Mouse (Mus musculus): ENCODE measurements around the gene Olfr370.

DNA sequence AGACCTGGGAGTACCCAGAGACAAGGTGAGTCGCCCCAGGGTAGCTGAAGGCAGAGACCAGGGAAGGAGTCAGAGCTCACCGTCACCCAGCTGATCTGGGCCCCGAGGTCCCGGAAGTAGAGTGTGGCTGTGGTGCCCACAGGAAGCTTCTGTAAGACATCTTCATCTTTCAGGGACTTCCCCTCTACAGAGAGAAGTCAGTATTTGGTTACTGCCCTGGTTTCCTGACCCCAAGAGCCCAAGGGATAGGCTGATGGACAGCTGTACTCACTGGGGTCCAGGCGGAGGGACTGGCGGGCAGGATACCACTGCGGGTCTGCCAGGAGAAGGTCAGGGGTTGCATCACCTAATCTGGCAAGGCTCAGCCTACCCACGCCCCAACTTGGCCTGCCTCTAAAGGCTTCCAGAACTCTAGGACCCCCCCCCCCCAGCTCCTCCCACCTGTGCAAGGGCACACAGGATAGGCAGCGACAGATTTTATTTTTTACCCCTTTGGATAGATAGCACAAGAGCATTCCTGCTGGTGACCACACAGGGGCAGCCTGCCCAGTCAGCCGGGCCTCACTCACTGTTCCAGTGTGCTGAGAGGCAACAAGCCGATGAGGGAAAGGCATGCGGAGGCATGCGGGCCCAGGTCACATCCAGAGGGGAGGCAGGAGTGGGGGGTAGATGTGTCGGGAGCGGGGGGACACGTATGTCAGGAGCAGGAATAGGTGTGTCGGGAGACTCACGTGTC, 37.7 kb downstream of the Olfr370 start:
- TF ChIP-seq CHD2 (IDR thresholded peaks at IDR 0.05; ENCODE audit: low read depth, low read length) = no peak
- no peak for TF ChIP-seq MAFK (IDR thresholded peaks at IDR 0.05; ENCODE audit: insufficient read depth, low read depth, low read length)
- TF ChIP-seq ZC3H11A (IDR thresholded peaks at IDR 0.05; ENCODE audit: borderline replicate concordance, low read depth, low read length) = no peak
